Mouse (Mus musculus) thymus, postnatal 4 days (tissue): ENCODE data around the gene Slc35g2.

Source experiments
- DNase-seq: peaks from one replicate; pipeline ENCODE4 v3.0.0; 2021

The Slc35g2 gene

GRCm38 (mm10) chr9:100570626-100571233, at the start of gene Slc35g2:
Slc35g2 (minus strand) TSS chr9:100571090.
- peak; percentile 31 for DNase-seq

DNA sequence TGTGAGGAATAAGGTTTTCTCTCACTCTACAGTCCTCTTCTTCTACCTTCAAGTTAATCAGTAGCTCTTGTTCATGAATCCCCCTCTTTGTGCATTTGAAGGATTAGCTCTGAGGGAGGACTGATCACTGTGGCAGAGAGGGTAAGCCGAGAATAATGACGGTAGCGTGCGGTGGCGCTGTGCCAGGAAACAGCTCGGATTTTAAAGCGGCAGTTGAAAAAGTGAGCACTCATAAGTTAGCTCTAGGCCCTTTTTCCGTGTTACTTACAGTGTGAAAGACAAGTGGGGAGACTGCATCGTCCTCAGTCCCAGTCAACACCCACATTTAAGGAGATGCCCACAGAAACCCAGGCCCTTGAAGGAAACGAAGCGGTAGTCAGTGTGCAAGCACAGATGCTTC, 46.1 kb upstream of the Slc35g2 start:
- no peak for DNase-seq

GRCm38 (mm10) chr9:100613501-100614071, 42.7 kb upstream of the Slc35g2 start:
- no peak for DNase-seq

DNA sequence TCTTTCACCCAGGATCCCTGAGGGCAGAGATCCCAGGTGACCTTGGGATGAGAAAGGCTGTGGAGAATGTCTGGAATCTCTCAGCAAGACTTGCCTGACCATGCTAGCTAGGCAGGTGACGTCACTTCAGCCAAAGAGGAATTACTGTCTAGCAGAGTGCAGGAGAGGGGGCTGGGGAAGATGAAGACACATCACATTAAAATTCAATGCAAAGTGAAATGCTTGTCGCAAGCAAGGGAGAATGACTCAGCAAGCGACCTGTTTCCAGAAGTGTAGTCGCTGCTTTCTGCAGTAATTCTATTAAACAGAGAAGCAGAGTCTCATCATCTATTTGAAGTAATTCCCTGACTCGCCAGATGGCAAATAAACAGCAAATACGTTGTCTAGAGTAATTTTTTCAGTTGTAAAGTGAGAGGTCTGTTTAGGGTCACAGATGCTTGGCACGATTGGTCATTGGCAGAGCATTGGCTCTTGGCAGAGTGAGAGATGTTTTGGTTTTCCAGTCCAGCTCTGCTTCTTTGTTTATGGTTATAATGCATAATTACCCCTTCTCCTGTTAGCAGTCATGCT, 35.2 kb upstream of the Slc35g2 start:
- DNase-seq, result no peak

GRCm38 (mm10) chr9:100605522-100605921, 34.6 kb upstream of the Slc35g2 start:
- no peak for DNase-seq

DNA sequence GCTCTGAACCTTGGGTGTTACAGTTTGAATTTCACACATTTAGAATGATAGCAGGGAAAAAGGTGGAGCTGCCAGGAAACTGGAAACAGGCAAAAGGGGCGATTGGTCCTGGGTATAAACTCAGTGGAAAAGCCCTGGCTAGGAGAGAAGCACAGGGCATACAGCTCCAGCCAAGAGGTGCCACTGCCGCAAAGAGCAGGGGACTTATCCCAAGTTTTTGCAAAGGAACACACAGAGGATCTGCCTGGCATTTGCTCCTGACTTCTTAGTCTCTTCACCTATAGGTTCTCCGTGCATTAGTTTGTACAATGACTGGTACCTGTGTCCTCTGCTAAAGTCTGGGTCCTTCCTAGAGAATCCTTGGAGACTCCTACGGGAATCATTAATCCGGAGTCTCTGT, 32.3 kb upstream of the Slc35g2 start:
- no peak for DNase-seq

DNA sequence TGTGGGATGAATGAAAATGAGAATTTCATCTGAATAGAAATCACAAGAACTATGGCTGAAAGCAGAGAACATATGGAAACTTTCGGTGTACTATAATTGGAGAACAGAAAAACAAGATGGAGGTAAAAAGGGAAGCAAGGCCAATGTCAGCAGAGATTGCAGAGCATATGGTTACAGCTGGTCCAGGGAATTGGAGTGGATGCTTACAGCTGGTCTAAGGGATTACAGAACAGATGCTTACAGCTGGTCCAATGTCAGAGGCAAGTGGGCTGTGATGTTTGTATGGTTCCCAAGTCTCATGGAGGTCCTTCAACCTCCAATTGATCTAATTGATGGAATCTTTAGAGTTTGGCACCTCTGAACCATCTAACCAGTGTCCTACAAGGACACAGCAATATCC, 31.2 kb upstream of the Slc35g2 start:
- DNase-seq, result no peak

DNA sequence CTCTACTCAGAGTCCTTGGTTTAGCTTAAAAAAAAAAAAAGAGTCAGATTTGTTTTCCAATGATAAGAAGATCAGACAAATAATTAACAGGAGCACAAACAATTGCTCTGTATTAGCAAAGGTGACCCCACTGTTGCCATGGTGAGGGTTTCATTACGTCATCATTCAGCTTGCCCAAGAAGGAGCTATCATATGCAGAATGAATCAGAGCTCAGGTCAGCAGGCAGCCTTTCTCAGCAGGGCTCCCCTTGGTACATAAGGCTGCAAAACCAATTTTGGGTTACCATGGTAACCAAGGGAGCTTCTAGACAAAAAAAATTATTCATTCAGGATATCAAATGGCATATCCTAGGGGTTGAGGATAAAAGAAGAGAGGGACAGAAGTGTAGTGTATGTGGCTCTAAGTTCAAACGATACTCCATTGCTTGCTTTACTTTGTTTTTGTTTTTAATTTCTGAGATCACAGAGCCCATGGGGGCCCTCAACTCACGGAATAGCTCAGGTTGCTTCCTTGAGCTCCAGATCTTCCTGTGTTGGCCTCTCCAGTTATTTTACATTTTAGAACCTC, 29.0 kb upstream of the Slc35g2 start:
- DNase-seq, result no peak

- no peak for DNase-seq
These were observed 26.7 kb upstream of the Slc35g2 start, which contains the start of gene Stag1 for GRCm38 (mm10) chr9:100597546-100597945. Stag1 (plus strand) TSS chr9:100597798.

DNA sequence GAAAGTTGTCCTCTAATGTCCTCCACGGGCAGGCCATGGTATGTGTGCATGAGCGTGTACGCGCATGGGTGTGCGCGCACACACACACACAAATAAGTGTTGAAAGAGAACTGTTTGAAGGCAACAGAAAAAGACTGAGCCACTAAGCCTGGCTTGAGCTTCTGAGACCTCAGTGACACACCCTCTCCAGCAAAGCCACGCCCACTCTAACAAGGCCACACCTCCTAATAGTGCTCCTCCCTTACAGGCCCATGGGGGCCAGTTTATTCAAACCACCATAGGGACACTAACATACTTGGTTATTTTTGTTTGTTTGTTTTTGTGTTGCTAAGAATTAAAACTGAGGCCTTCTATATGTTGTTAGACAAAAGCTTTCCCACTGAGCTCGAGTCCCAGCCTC, 25.4 kb upstream of the Slc35g2 start:
- DNase-seq, result no peak

- no peak for DNase-seq
These were observed 19.6 kb upstream of the Slc35g2 start for GRCm38 (mm10) chr9:100590462-100590861.

DNA sequence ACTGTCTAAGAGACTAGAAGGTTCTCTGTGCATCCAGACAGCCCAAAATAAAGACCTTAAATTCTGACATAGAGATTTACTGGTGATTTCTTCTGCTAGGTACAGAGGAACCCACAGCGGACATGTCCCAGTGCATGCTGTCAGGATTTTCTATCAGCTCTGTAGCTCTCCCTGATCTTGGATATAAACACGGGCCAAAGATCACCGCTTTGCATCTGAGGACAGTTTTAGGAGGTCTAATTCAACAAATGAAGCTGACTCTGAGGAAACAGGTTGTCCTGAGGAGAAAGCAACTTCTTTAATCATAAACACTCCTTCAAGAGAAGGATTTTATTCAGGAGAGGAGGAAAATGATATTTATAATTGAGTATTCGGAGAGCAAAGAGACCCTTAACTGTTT, 13.1 kb upstream of the Slc35g2 start:
- DNase-seq, result no peak

- DNase-seq, result no peak
These were observed 12.1 kb upstream of the Slc35g2 start for GRCm38 (mm10) chr9:100582883-100583575.

- DNase-seq, result no peak
These were observed 10.9 kb upstream of the Slc35g2 start for GRCm38 (mm10) chr9:100581543-100582492.

- no peak for DNase-seq
These were observed 9.4 kb upstream of the Slc35g2 start for GRCm38 (mm10) chr9:100580196-100580740.

DNA sequence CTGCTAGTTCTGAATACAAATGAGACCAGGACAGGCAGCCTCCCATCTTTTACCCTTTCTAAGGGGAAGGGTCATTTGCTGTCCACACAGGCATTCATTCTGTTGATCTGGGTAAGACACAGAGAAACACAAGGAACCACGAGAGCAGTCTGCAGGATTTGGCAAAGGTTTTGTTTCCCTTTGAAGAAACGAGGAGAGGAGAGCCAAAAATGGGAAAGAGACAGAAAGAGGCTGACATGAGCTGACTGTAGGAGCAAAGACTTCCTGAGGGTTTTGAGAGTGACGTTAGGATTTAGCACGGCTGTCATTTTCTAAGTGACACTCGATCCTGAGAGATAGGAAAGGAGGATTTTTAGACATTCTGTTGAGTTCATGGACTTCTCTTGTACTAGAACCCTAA, 3.1 kb upstream of the Slc35g2 start:
- no peak for DNase-seq

GRCm38 (mm10) chr9:100573300-100573699, 2.4 kb upstream of the Slc35g2 start:
- DNase-seq, result no peak

DNA sequence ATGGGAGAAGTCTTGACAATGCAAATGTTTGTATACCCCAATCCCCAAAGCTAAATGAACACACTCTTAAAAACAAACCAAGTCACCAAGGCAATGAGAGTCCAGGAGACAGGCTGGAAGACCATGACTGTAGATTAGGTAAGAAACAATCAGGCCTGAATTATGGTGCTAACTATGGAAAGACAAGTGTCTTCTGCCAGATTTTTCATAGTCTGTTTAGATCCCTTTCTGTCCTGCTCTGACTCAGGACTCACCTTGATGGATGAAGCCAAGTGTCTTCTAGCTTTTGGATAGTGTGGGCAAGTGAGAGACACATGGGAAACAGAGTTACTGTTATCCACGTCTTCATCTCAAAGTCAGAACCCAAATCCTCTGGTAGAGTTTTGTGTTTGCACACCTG, 621 bp upstream of the Slc35g2 start:
- no peak for DNase-seq

- DNase-seq, result peak; percentile 36
These were observed 878 bp downstream of the Slc35g2 start for GRCm38 (mm10) chr9:100569798-100570625.

GRCm38 (mm10) chr9:100560251-100560890, 10.5 kb downstream of the Slc35g2 start:
- DNase-seq, result no peak

GRCm38 (mm10) chr9:100558991-100559390, 11.9 kb downstream of the Slc35g2 start:
- no peak for DNase-seq
